Mouse (Mus musculus) limb, embryonic 15.5 days (tissue): ENCODE data around the gene Cfap99. TPM values are rescaled to one million over a fixed set of nuclear protein-coding genes. Genes with fewer than 3 reads are reported as not detected.

Experiments used
- ATAC-seq: fragments of 200-750 bp; cut with Nextera tagmentation; 2 replicates; pipeline ENCODE4 v1.8.0; 2017; ENCODE audit warnings: low read depth, moderate TSS enrichment; ENCODE audit not compliant: insufficient number of reproducible peaks, low FRiP score, low TSS enrichment
- H3K27ac ChIP-seq: fragments of 300-500 bp; sonication (generic); 2 replicates; pipeline ENCODE4 v1.5.1; 2015; ENCODE audit warnings: moderate library complexity, mild to moderate bottlenecking, inconsistent platforms
- H3K27me3 ChIP-seq: fragments of 300-500 bp; sonication (generic); 2 replicates; pipeline ENCODE4 v1.6.1; 2015; ENCODE audit warnings: inconsistent platforms
- H3K36me3 ChIP-seq: fragments of 300-500 bp; sonication (generic); 2 replicates; pipeline ENCODE4 v1.6.1; 2015; ENCODE audit warnings: inconsistent platforms
- H3K4me1 ChIP-seq: fragments of 300-500 bp; sonication (generic); 2 replicates; pipeline ENCODE4 v1.6.1; 2015; ENCODE audit warnings: inconsistent platforms
- H3K4me2 ChIP-seq: fragments of 300-500 bp; sonication (generic); 2 replicates; pipeline ENCODE4 v1.6.1; 2015; ENCODE audit warnings: mild to moderate bottlenecking, inconsistent platforms
- H3K4me3 ChIP-seq: fragments of 300-500 bp; sonication (generic); 2 replicates; pipeline ENCODE4 v1.5.1; 2015; ENCODE audit warnings: mild to moderate bottlenecking, inconsistent platforms
- H3K9ac ChIP-seq: fragments of 300-500 bp; sonication (generic); 2 replicates; pipeline ENCODE4 v1.6.1; 2015; ENCODE audit warnings: inconsistent platforms
- H3K9me3 ChIP-seq: fragments of 300-500 bp; sonication (generic); 2 replicates; pipeline ENCODE4 v1.6.1; 2016; ENCODE audit warnings: inconsistent platforms
- WGBS: fragments of 180-500 bp; shearing (Covaris S2); methylation state at CpG from one replicate; pipeline ENCODE4 v1.1.7; 2015; 5-methylcytosine and 5-hydroxymethylcytosine counted together
- polyA plus RNA-seq: library from polyadenylated mRNA; unstranded; fragments of >200 nt; fragmentation: Nextera tagmentation; extraction: Ambion mirVana; gene quantifications from 2 replicates; pipeline ENCODE4 v1.2.1, GENCODE M21; 2015

Cfap99 gene
- polyA plus RNA-seq, 1 experiment from 2014 or later, result not detected

- H3K36me3 ChIP-seq, result no peaks in the 10 kb centered on the region
- H3K4me3 ChIP-seq, result no peak overlapping the region
- no peak overlapping the region for H3K9ac ChIP-seq
Measured at GRCm38 (mm10) chr5:34280976-34281375, 7.4 kb upstream of the Cfap99 start.

GRCm38 (mm10) chr5:34283355-34283754 lies 5.0 kb upstream of the Cfap99 start:
- 80% methylated on average over 5 of the region's 5 CpGs for WGBS
- no peaks in the 10 kb centered on the region for H3K9me3 ChIP-seq

More at GRCm38 (mm10) chr5:34280976-34281375, 7.4 kb upstream of the Cfap99 start:
- no peaks in the 10 kb centered on the region for H3K4me1 ChIP-seq
- H3K27me3 ChIP-seq, result peaks cover 33% of the 10 kb centered on the region
- WGBS, result 48% methylated on average over 7 of the region's 7 CpGs
- H3K4me2 ChIP-seq, result no peak overlapping the region
- no peak overlapping the region for H3K27ac ChIP-seq
- no peak for ATAC-seq
- H3K9me3 ChIP-seq, result no peaks in the 10 kb centered on the region

GRCm38 (mm10) chr5:34284156-34284750 lies 4.1 kb upstream of the Cfap99 start:
- Histone ChIP-seq H3K36me3 (no peaks in the 10 kb centered on the region), H3K27me3 (peaks cover 60% of the 10 kb centered on the region), H3K9ac (no peak overlapping the region), H3K27ac (no peak overlapping the region), H3K4me2 (no peak overlapping the region), H3K4me1 (peaks cover 24% of the 10 kb centered on the region), H3K9me3 (no peaks in the 10 kb centered on the region), H3K4me3 (no peak overlapping the region)
- WGBS, result 42% methylated on average over 3 of the region's 3 CpGs
- no peak for ATAC-seq

More at GRCm38 (mm10) chr5:34283355-34283754, 5.0 kb upstream of the Cfap99 start:
- Histone ChIP-seq H3K4me3 (no peak overlapping the region), H3K4me2 (no peak overlapping the region), H3K27me3 (peaks cover 57% of the 10 kb centered on the region), H3K36me3 (no peaks in the 10 kb centered on the region), H3K27ac (no peak overlapping the region), H3K4me1 (peaks cover 20% of the 10 kb centered on the region), H3K9ac (no peak overlapping the region)
- no peak for ATAC-seq

GRCm38 (mm10) chr5:34285285-34285684 lies 3.1 kb upstream of the Cfap99 start:
- H3K4me1 ChIP-seq, result peaks cover 24% of the 10 kb centered on the region
- no peak for ATAC-seq
- H3K27ac ChIP-seq, result no peak overlapping the region
- peaks cover 71% of the 10 kb centered on the region for H3K27me3 ChIP-seq
- no peak overlapping the region for H3K4me3 ChIP-seq
- H3K9ac ChIP-seq, result no peak overlapping the region
- H3K36me3 ChIP-seq, result no peaks in the 10 kb centered on the region
- H3K4me2 ChIP-seq, result no peak overlapping the region
- no peaks in the 10 kb centered on the region for H3K9me3 ChIP-seq
- WGBS, result 85% methylated on average over 2 of the region's 2 CpGs

- no peak overlapping the region for H3K27ac ChIP-seq
- WGBS, result 2% methylated on average over 11 of the region's 11 CpGs
- peaks cover 82% of the 10 kb centered on the region for H3K27me3 ChIP-seq
- peak overlapping the region; percentile 97; the same call in 1 of the 2 replicates for H3K4me2 ChIP-seq
- H3K9me3 ChIP-seq, result no peaks in the 10 kb centered on the region
- H3K4me1 ChIP-seq, result peaks cover 24% of the 10 kb centered on the region
- no peak for ATAC-seq
- no peaks in the 10 kb centered on the region for H3K36me3 ChIP-seq
- no peak overlapping the region for H3K9ac ChIP-seq
- H3K4me3 ChIP-seq, result peak overlapping the region; percentile 60; the same call in 1 of the 2 replicates
Measured at GRCm38 (mm10) chr5:34286516-34286915, 1.9 kb upstream of the Cfap99 start.

- Histone ChIP-seq H3K9ac (no peak overlapping the region), H3K4me2 (peak overlapping the region; percentile 97), H3K27ac (no peak overlapping the region), H3K27me3 (peaks cover 77% of the 10 kb centered on the region), H3K9me3 (no peaks in the 10 kb centered on the region), H3K4me3 (peak overlapping the region; percentile 60), H3K36me3 (no peaks in the 10 kb centered on the region), H3K4me1 (peaks cover 24% of the 10 kb centered on the region)
- no peak for ATAC-seq
- WGBS, result 1% methylated on average over 54 of the region's 54 CpGs
Measured at GRCm38 (mm10) chr5:34287001-34287837, 1.2 kb upstream of the Cfap99 start.

GRCm38 (mm10) chr5:34287838-34288145 lies 608 bp upstream of the Cfap99 start:
- Histone ChIP-seq H3K9me3 (no peaks in the 10 kb centered on the region), H3K27me3 (peaks cover 80% of the 10 kb centered on the region), H3K4me1 (peaks cover 24% of the 10 kb centered on the region), H3K4me3 (peak overlapping the region; percentile 60), H3K36me3 (no peaks in the 10 kb centered on the region), H3K4me2 (peak overlapping the region; percentile 97), H3K9ac (0 out of 2 replicates have a peak overlapping the region, but pooled peaks have one; percentile 1), H3K27ac (no peak overlapping the region)
- WGBS, result 2% methylated on average over 18 of the region's 18 CpGs
- no peak for ATAC-seq

- H3K9ac ChIP-seq, result no peak overlapping the region
- H3K27me3 ChIP-seq, result peaks cover 69% of the 10 kb centered on the region
- H3K36me3 ChIP-seq, result no peaks in the 10 kb centered on the region
- no peaks in the 10 kb centered on the region for H3K9me3 ChIP-seq
- no peak overlapping the region for H3K4me2 ChIP-seq
- H3K27ac ChIP-seq, result no peak overlapping the region
- H3K4me3 ChIP-seq, result no peak overlapping the region
- WGBS, result 53% methylated on average over 2 of the region's 2 CpGs
- H3K4me1 ChIP-seq, result peaks cover 26% of the 10 kb centered on the region
- no peak for ATAC-seq
Measured at GRCm38 (mm10) chr5:34289286-34289685, 886 bp downstream of the Cfap99 start.

GRCm38 (mm10) chr5:34293363-34293762 lies 5.0 kb downstream of the Cfap99 start:
- H3K4me3 ChIP-seq, result no peak overlapping the region
- H3K27me3 ChIP-seq, result peaks cover 32% of the 10 kb centered on the region
- H3K36me3 ChIP-seq, result no peaks in the 10 kb centered on the region
- no peak overlapping the region for H3K4me2 ChIP-seq
- no peaks in the 10 kb centered on the region for H3K9me3 ChIP-seq
- peaks cover 6% of the 10 kb centered on the region for H3K4me1 ChIP-seq
- H3K9ac ChIP-seq, result no peak overlapping the region
- no peak overlapping the region for H3K27ac ChIP-seq
- 75% methylated on average over 6 of the region's 6 CpGs for WGBS
- ATAC-seq, result no peak

GRCm38 (mm10) chr5:34294696-34295095 lies 6.3 kb downstream of the Cfap99 start:
- Histone ChIP-seq H3K4me1 (0 out of 2 replicates have a peak, but pooled peaks cover 3% of the 10 kb centered on the region), H3K36me3 (no peaks in the 10 kb centered on the region), H3K27me3 (peaks cover 25% of the 10 kb centered on the region), H3K9ac (no peak overlapping the region), H3K9me3 (no peaks in the 10 kb centered on the region), H3K27ac (no peak overlapping the region), H3K4me3 (no peak overlapping the region), H3K4me2 (no peak overlapping the region)
- WGBS, result 39% methylated on average over 2 of the region's 2 CpGs
- no peak for ATAC-seq

GRCm38 (mm10) chr5:34295141-34295540 lies 6.7 kb downstream of the Cfap99 start:
- no peaks in the 10 kb centered on the region for H3K36me3 ChIP-seq
- WGBS, result 94% methylated on average over 2 of the region's 2 CpGs
- ATAC-seq, result no peak

GRCm38 (mm10) chr5:34298061-34298460 lies 9.7 kb downstream of the Cfap99 start:
- Histone ChIP-seq H3K4me3 (no peak overlapping the region), H3K9ac (no peak overlapping the region), H3K27ac (no peak overlapping the region), H3K27me3 (0 out of 2 replicates have a peak, but pooled peaks cover 10% of the 10 kb centered on the region), H3K36me3 (no peaks in the 10 kb centered on the region), H3K9me3 (no peaks in the 10 kb centered on the region), H3K4me1 (0 out of 2 replicates have a peak, but pooled peaks cover 3% of the 10 kb centered on the region), H3K4me2 (no peak overlapping the region)
- 39% methylated on average over 4 of the region's 4 CpGs for WGBS
- no peak for ATAC-seq

More at GRCm38 (mm10) chr5:34295141-34295540, 6.7 kb downstream of the Cfap99 start:
- Histone ChIP-seq H3K4me3 (no peak overlapping the region), H3K4me1 (0 out of 2 replicates have a peak, but pooled peaks cover 3% of the 10 kb centered on the region), H3K9ac (no peak overlapping the region), H3K9me3 (no peaks in the 10 kb centered on the region), H3K27me3 (peaks cover 25% of the 10 kb centered on the region; the same call in 1 of the 2 replicates), H3K27ac (no peak overlapping the region), H3K4me2 (no peak overlapping the region)
